Mouse (Mus musculus) retina, postnatal 1 day (tissue): ENCODE results near the gene Fignl2.

Experiments used
- DNase-seq: peaks from one replicate; pipeline ENCODE4 v3.0.0-alpha.2; 2012

Gene Fignl2

GRCm38 (mm10) chr15:101008386-101009010 is 69.9 kb downstream of the Fignl2 start:
- no peak for DNase-seq

GRCm38 (mm10) chr15:101007236-101007635 is 71.1 kb downstream of the Fignl2 start:
- DNase-seq = no peak

- peak; percentile 75 for DNase-seq
These were observed 71.9 kb downstream of the Fignl2 start for GRCm38 (mm10) chr15:101006251-101007040.

- DNase-seq = no peak
These were observed 72.7 kb downstream of the Fignl2 start for GRCm38 (mm10) chr15:101005717-101006116.

- DNase-seq = no peak
These were observed 73.8 kb downstream of the Fignl2 start for GRCm38 (mm10) chr15:101004538-101004937.

GRCm38 (mm10) chr15:101002466-101002865 is 75.9 kb downstream of the Fignl2 start:
- DNase-seq = no peak

GRCm38 (mm10) chr15:101001685-101002084 is 76.7 kb downstream of the Fignl2 start:
- DNase-seq = no peak
